Mouse (Mus musculus) MEL (cell line): ENCODE measurements around the gene Sept5. TPM values are rescaled to one million over a fixed set of nuclear protein-coding genes. Genes with fewer than 3 reads are reported as not detected.

Source experiments
- DNase-seq: peaks from one replicate; pipeline ENCODE4 v3.0.0; 2011; ENCODE audit warnings: low read depth, low spot score
- H3K27ac ChIP-seq: 2 replicates; pipeline ENCODE4 v1.5.1; 2012; ENCODE audit warnings: low read depth, mild to moderate bottlenecking, control low read depth, low read length, moderate library complexity; ENCODE audit not compliant: control insufficient read depth
- H3K27me3 ChIP-seq, 2 experiments: fragments of 150-350 bp in 1 of 2; sonication (generic) in 1 of 2; 2 replicates each; pipeline ENCODE4 v1.6.1; 2012; ENCODE audit warnings: low read length in 2 of 2, mild to moderate bottlenecking in 2 of 2, improper control_type of control experiment in 1 of 2, moderate library complexity in 1 of 2; ENCODE audit not compliant: insufficient read depth in 2 of 2, control insufficient read depth in 1 of 2
- H3K36me3 ChIP-seq, 2 experiments: 2 replicates each; pipeline ENCODE4 v1.6.1; 2012 to 2014; ENCODE audit warnings: low read length in 2 of 2, improper control_type of control experiment in 1 of 2, inconsistent platforms in 1 of 2, mild to moderate bottlenecking in 1 of 2; ENCODE audit not compliant: insufficient read depth in 2 of 2, control insufficient read depth in 1 of 2
- H3K4me1 ChIP-seq, 2 experiments: fragments of 150-350 bp in 1 of 2; sonication (generic) in 1 of 2; 2 replicates each; pipeline ENCODE4 v1.6.1; 2012; ENCODE audit warnings: low read length in 2 of 2, improper control_type of control experiment in 1 of 2, mild to moderate bottlenecking in 1 of 2; ENCODE audit not compliant: insufficient read depth in 2 of 2, control insufficient read depth in 1 of 2
- H3K4me3 ChIP-seq, 2 experiments: fragments of 150-350 bp in 1 of 2; sonication (generic) in 1 of 2; 2 replicates each; pipeline ENCODE4 v1.5.1; 2012; ENCODE audit warnings: low read depth in 2 of 2, low read length in 2 of 2, mild to moderate bottlenecking in 2 of 2, moderate library complexity in 2 of 2, control low read depth in 1 of 2, improper control_type of control experiment in 1 of 2; ENCODE audit not compliant: control insufficient read depth in 1 of 2, insufficient read depth in 1 of 2
- H3K79me2 ChIP-seq: 2 replicates; pipeline ENCODE4 v1.6.1; 2012; ENCODE audit warnings: mild to moderate bottlenecking, low read length, moderate library complexity; ENCODE audit not compliant: control insufficient read depth, poor library complexity, insufficient read depth
- H3K9ac ChIP-seq: 2 replicates; pipeline ENCODE4 v1.6.1; 2012; ENCODE audit warnings: low read depth, mild to moderate bottlenecking, control low read depth, low read length, moderate library complexity; ENCODE audit not compliant: control insufficient read depth, poor library complexity, severe bottlenecking
- H3K9me3 ChIP-seq: fragments of 150-350 bp; sonication (generic); replicated peaks from 2 replicates; pipeline ENCODE4 v1.6.1; 2012; ENCODE audit warnings: mild to moderate bottlenecking, low read length, improper control_type of control experiment, moderate library complexity; ENCODE audit not compliant: insufficient read depth
- CHD1 ChIP-seq: IDR thresholded peaks from 2 replicates; pipeline ENCODE4 v1.6.1; 2012; ENCODE audit warnings: low read depth, mild to moderate bottlenecking, inconsistent platforms, low read length, improper control_type of control experiment
- CHD2 ChIP-seq: IDR thresholded peaks from 2 replicates; pipeline ENCODE4 v1.6.1; 2011; ENCODE audit warnings: low read length, improper control_type of control experiment
- CTCF ChIP-seq, 3 experiments: IDR thresholded peaks in 2 of 3; conservative IDR thresholded peaks in 1 of 3; 2 replicates each; pipeline ENCODE4 v1.5.1; 2011 to 2012; ENCODE audit warnings: low read length in 3 of 3, low read depth in 2 of 3, mild to moderate bottlenecking in 2 of 3, improper control_type of control experiment in 1 of 3, inconsistent platforms in 1 of 3, mixed read lengths in 1 of 3, moderate library complexity in 1 of 3; ENCODE audit not compliant: control insufficient read depth in 1 of 3, insufficient read depth in 1 of 3, poor library complexity in 1 of 3, severe bottlenecking in 1 of 3
- E2F4 ChIP-seq: IDR thresholded peaks from 2 replicates; pipeline ENCODE4 v1.6.1; 2011; ENCODE audit warnings: low read depth, low read length, improper control_type of control experiment, borderline replicate concordance
- EP300 ChIP-seq, 2 experiments: IDR thresholded peaks; 2 replicates each; pipeline ENCODE4 v1.6.1; 2011; ENCODE audit warnings: improper control_type of control experiment in 2 of 2, low read length in 2 of 2, low read depth in 1 of 2, mild to moderate bottlenecking in 1 of 2
- GABPA ChIP-seq: IDR thresholded peaks from 2 replicates; pipeline ENCODE4 v1.6.1; 2012; ENCODE audit warnings: low read depth, mild to moderate bottlenecking, inconsistent platforms, low read length, improper control_type of control experiment, moderate library complexity
- HCFC1 ChIP-seq: IDR thresholded peaks from 2 replicates; pipeline ENCODE4 v1.6.1; 2012; ENCODE audit warnings: low read depth, mild to moderate bottlenecking, inconsistent platforms, low read length, improper control_type of control experiment, moderate library complexity
- KAT2A ChIP-seq: conservative IDR thresholded peaks from 2 replicates; pipeline ENCODE4 v1.6.1; 2012; ENCODE audit warnings: low read depth, low read length, improper control_type of control experiment, inconsistent platforms
- MAFK ChIP-seq: IDR thresholded peaks from 2 replicates; pipeline ENCODE4 v1.6.1; 2011; ENCODE audit warnings: low read depth, mild to moderate bottlenecking, low read length, improper control_type of control experiment, borderline replicate concordance
- MAX ChIP-seq: IDR thresholded peaks from 2 replicates; pipeline ENCODE4 v1.6.1; 2011; ENCODE audit warnings: low read length, improper control_type of control experiment
- MAZ ChIP-seq: IDR thresholded peaks from 2 replicates; pipeline ENCODE4 v1.6.1; 2012; ENCODE audit warnings: low read depth, mild to moderate bottlenecking, inconsistent platforms, low read length, improper control_type of control experiment
- MXI1 ChIP-seq: IDR thresholded peaks from 2 replicates; pipeline ENCODE4 v1.6.1; 2011; ENCODE audit warnings: mild to moderate bottlenecking, low read depth, low read length, improper control_type of control experiment
- NELFE ChIP-seq: IDR thresholded peaks from 2 replicates; pipeline ENCODE4 v1.6.1; 2011; ENCODE audit warnings: low read depth, low read length, improper control_type of control experiment
- NRF1 ChIP-seq: IDR thresholded peaks from 2 replicates; pipeline ENCODE4 v1.6.1; 2014; ENCODE audit warnings: low read depth, mild to moderate bottlenecking, inconsistent platforms, low read length, improper control_type of control experiment, moderate library complexity; ENCODE audit not compliant: poor library complexity, insufficient read depth, severe bottlenecking
- POLR2A ChIP-seq, 2 experiments: IDR thresholded peaks; 2 replicates each; pipeline ENCODE4 v1.6.1; 2011 to 2012; ENCODE audit warnings: low read length in 2 of 2, mild to moderate bottlenecking in 2 of 2, control low read depth in 1 of 2, improper control_type of control experiment in 1 of 2, low read depth in 1 of 2, moderate library complexity in 1 of 2; ENCODE audit not compliant: control insufficient read depth in 1 of 2, insufficient read depth in 1 of 2, poor library complexity in 1 of 2
- POLR2AphosphoS2 ChIP-seq: IDR thresholded peaks from 2 replicates; pipeline ENCODE4 v1.6.1; 2011; ENCODE audit warnings: low read length, improper control_type of control experiment
- RCOR1 ChIP-seq: IDR thresholded peaks from 2 replicates; pipeline ENCODE4 v1.6.1; 2012; ENCODE audit warnings: low read depth, mild to moderate bottlenecking, inconsistent platforms, low read length, improper control_type of control experiment
- SIN3A ChIP-seq: IDR thresholded peaks from 2 replicates; pipeline ENCODE4 v1.6.1; 2012; ENCODE audit warnings: low read length, improper control_type of control experiment, inconsistent platforms
- TAL1 ChIP-seq: IDR thresholded peaks from 2 replicates; pipeline ENCODE4 v1.6.1; 2012; ENCODE audit warnings: mild to moderate bottlenecking, inconsistent platforms, low read length, moderate library complexity, mixed read lengths
- UBTF ChIP-seq: IDR thresholded peaks from 2 replicates; pipeline ENCODE4 v1.6.1; 2012; ENCODE audit warnings: low read depth, mild to moderate bottlenecking, inconsistent platforms, low read length, improper control_type of control experiment, moderate library complexity, borderline replicate concordance; ENCODE audit not compliant: insufficient read depth
- USF1 ChIP-seq: IDR thresholded peaks from 2 replicates; pipeline ENCODE4 v1.6.1; 2014; ENCODE audit warnings: low read depth, mild to moderate bottlenecking, inconsistent platforms, low read length, improper control_type of control experiment, moderate library complexity
- ZKSCAN1 ChIP-seq: IDR thresholded peaks from 2 replicates; pipeline ENCODE4 v1.6.1; 2012; ENCODE audit warnings: low read depth, mild to moderate bottlenecking, inconsistent platforms, low read length, improper control_type of control experiment, moderate library complexity
- ZMIZ1 ChIP-seq: IDR thresholded peaks from 2 replicates; pipeline ENCODE4 v1.6.1; 2012; ENCODE audit warnings: low read depth, mild to moderate bottlenecking, inconsistent platforms, low read length, improper control_type of control experiment, moderate library complexity
- polyA plus RNA-seq, 2 experiments: library from polyadenylated mRNA; stranded (reverse) in 1 of 2; unstranded in 1 of 2; fragments of >175 nt in 1 of 2; fragments of >200 nt in 1 of 2; gene quantifications; 2 replicates each; pipeline versions ENCODE4 v1.2.1 to v1.2.4; 2012; ENCODE audit warnings: low replicate concordance in 2 of 2, low read depth in 1 of 2; ENCODE audit not compliant: insufficient read length in 2 of 2, insufficient read depth in 1 of 2, missing spikeins in 1 of 2
- total RNA-seq: library from RNA; depleted of rRNA; stranded (reverse); fragments of 300-350 nt; gene quantifications from 2 replicates; pipeline ENCODE4 v1.2.3, GENCODE M21; 2012

The Sept5 gene
- total and polyA plus RNA-seq, 3 experiments, result 7.4 to 29.3 TPM; not detected in 1

DNA sequence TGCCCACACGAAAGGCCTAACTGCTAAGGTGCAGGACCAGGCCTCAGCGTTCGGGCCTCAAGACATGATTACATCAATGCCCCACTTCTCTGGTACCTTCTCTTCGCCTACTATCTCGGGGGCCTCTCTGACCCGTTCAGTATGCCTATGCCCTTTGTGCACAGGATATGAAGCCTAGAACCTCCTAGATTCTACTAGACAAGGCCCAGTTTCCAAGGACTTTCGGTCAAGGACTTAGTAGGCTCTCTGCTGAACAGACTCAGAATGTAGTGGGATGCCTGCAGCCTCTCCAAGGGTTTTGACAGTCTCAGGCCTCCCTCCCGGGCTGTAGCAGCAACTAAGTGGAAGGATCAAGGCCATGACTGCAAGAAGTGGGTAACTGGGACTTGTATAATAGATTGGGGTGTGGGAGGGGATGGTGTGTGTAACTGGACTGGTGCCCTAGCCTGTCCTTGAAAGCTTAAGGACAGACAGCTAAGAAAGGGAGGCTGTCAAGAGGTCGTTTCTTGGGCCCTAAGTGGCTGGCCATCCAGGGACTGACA, 40.6 kb downstream of the Sept5 start:
- Histone ChIP-seq H3K36me3 (no peaks in the 10 kb centered on the region), H3K27me3 (peaks cover 0 to 1% of the 10 kb centered on the region in 2 experiments; a peak in 1 of 4 replicates), H3K9ac (no peak overlapping the region)
- TF ChIP-seq POLR2AphosphoS2, result no peak
- no peak for TF ChIP-seq MXI1
- no peak for TF ChIP-seq POLR2A (IDR thresholded peaks at IDR 0.05; ENCODE audit: control insufficient read depth in 1 of 2, insufficient read depth in 1 of 2, low read depth in 1 of 2, low read length in 2 of 2, poor library complexity in 1 of 2)
- no peak for TF ChIP-seq E2F4
- no peak for TF ChIP-seq CHD2
- no peak for TF ChIP-seq USF1
- TF ChIP-seq, all 39 proteins: peak for 0
- no peaks in the 10 kb centered on the region for H3K79me2 ChIP-seq
- H3K27ac ChIP-seq, result no peak overlapping the region
- H3K4me1 ChIP-seq, result no peaks in the 10 kb centered on the region
- DNase-seq, result no peak
- no peak overlapping the region for H3K4me3 ChIP-seq
- H3K9me3 ChIP-seq, result no peaks in the 10 kb centered on the region

DNA sequence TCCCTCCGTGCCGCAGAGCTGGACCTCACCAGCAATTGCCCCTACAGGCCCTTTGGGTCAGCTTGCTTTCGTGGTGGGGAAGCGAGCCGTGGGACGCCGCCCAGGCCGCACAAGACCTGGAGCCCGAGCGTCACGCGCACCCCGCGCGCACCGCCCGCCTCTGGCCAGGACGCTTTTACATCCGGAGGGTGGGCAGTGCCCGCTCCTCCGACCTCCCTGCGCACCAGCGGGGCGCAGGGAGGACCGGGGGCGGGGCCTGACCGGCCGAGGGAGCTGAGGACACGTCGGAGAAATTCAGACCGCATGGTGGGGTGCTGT, 41.1 kb downstream of the Sept5 start:
- Histone ChIP-seq H3K27ac (no peak overlapping the region), H3K9ac (no peak overlapping the region), H3K27me3 (no peaks in the 10 kb centered on the region), H3K4me1 (no peaks in the 10 kb centered on the region), H3K79me2 (no peaks in the 10 kb centered on the region), H3K9me3 (no peaks in the 10 kb centered on the region), H3K4me3 (no peak overlapping the region), H3K36me3 (no peaks in the 10 kb centered on the region)
- DNase-seq, result no peak
- no peak for TF ChIP-seq MAFK
- TF ChIP-seq GABPA, result no peak
- TF ChIP-seq HCFC1, result no peak
- TF ChIP-seq MAX, result no peak
- no peak for TF ChIP-seq MAZ
- no peak for TF ChIP-seq KAT2A
- TF ChIP-seq RCOR1, result no peak
- TF ChIP-seq ZMIZ1, result no peak
- no peak for TF ChIP-seq NRF1
- no peak for TF ChIP-seq CHD1
- TF ChIP-seq TAL1, result no peak
- no peak for TF ChIP-seq USF1
- TF ChIP-seq UBTF, result no peak
- TF ChIP-seq CTCF (IDR thresholded peaks at IDR 0.05 in 2 of 3, conservative IDR thresholded peaks at IDR 0.05 in 1 of 3; ENCODE audit: control insufficient read depth in 1 of 3, insufficient read depth in 1 of 3, low read depth in 2 of 3, low read length in 3 of 3, poor library complexity in 1 of 3, severe bottlenecking in 1 of 3), result no peak
- no peak for TF ChIP-seq NELFE
- TF ChIP-seq ZKSCAN1, result no peak
- no peak for TF ChIP-seq SIN3A
- TF ChIP-seq EP300 (IDR thresholded peaks at IDR 0.05; ENCODE audit: low read depth in 1 of 2, low read length in 2 of 2), result no peak
